Mouse (Mus musculus): ENCODE measurements around the gene Cbx7.

- TF ChIP-seq POLR2A (IDR thresholded peaks at IDR 0.05; ENCODE audit: low read depth, low read length): no peak
- no peak for TF ChIP-seq CTCF (IDR thresholded peaks at IDR 0.05; ENCODE audit: extremely low read depth, insufficient read depth, insufficient read length, insufficient replicate concordance)
Observed at GRCm38 (mm10) chr15:79967346-79967745, 3.6 kb downstream of the Cbx7 start.

All from spleen, adult 2 months (tissue).